Mouse (Mus musculus): ENCODE measurements around the gene Jmjd1c.

The Jmjd1c gene

GRCm38 (mm10) chr10:67137437-67137836 lies 41.5 kb downstream of the Jmjd1c start:
- DNase-seq, result no peak

- DNase-seq, result no peak
Observed at GRCm38 (mm10) chr10:67143661-67144060, 47.7 kb downstream of the Jmjd1c start.

GRCm38 (mm10) chr10:67144269-67144668 lies 48.3 kb downstream of the Jmjd1c start:
- DNase-seq, result no peak

- DNase-seq, result no peak
Observed at GRCm38 (mm10) chr10:67145623-67146022, 49.7 kb downstream of the Jmjd1c start.

GRCm38 (mm10) chr10:67151766-67152165 lies 55.8 kb downstream of the Jmjd1c start:
- no peak for DNase-seq

GRCm38 (mm10) chr10:67154647-67155046 lies 58.7 kb downstream of the Jmjd1c start:
- peak; percentile 18 for DNase-seq

GRCm38 (mm10) chr10:67174049-67174448 lies 78.1 kb downstream of the Jmjd1c start:
- DNase-seq, result no peak

- no peak for DNase-seq
Observed at GRCm38 (mm10) chr10:67176031-67176430, 80.1 kb downstream of the Jmjd1c start.

- no peak for DNase-seq
Observed at GRCm38 (mm10) chr10:67176932-67177331, 81.0 kb downstream of the Jmjd1c start.

GRCm38 (mm10) chr10:67177410-67177809 lies 81.5 kb downstream of the Jmjd1c start:
- DNase-seq, result no peak

GRCm38 (mm10) chr10:67180021-67180420 lies 84.1 kb downstream of the Jmjd1c start:
- DNase-seq, result no peak

- no peak for DNase-seq
Observed at GRCm38 (mm10) chr10:67180799-67181198, 84.9 kb downstream of the Jmjd1c start.

- no peak for DNase-seq
Observed at GRCm38 (mm10) chr10:67182651-67183050, 86.7 kb downstream of the Jmjd1c start.

- DNase-seq, result no peak
Observed at GRCm38 (mm10) chr10:67183086-67183485, 87.2 kb downstream of the Jmjd1c start.

- DNase-seq, result no peak
Observed at GRCm38 (mm10) chr10:67184441-67185070, 88.6 kb downstream of the Jmjd1c start.

GRCm38 (mm10) chr10:67185491-67186081 lies 89.7 kb downstream of the Jmjd1c start:
- peak; percentile 73 for DNase-seq

- DNase-seq, result no peak
Observed at GRCm38 (mm10) chr10:67186489-67186888, 90.6 kb downstream of the Jmjd1c start.

GRCm38 (mm10) chr10:67187001-67187453 lies 91.1 kb downstream of the Jmjd1c start:
- DNase-seq, result no peak

GRCm38 (mm10) chr10:67187952-67188351 lies 92.0 kb downstream of the Jmjd1c start:
- DNase-seq, result no peak

- no peak for DNase-seq
Observed at GRCm38 (mm10) chr10:67189057-67189456, 93.1 kb downstream of the Jmjd1c start.

- DNase-seq, result peak; percentile 49
Observed at GRCm38 (mm10) chr10:67190261-67190660, 94.3 kb downstream of the Jmjd1c start.

GRCm38 (mm10) chr10:67192366-67192765 lies 96.4 kb downstream of the Jmjd1c start:
- DNase-seq, result no peak

- no peak for DNase-seq
Observed at GRCm38 (mm10) chr10:67193003-67193652, 97.2 kb downstream of the Jmjd1c start.

- no peak for DNase-seq
Observed at GRCm38 (mm10) chr10:67194046-67194445, 98.1 kb downstream of the Jmjd1c start.

Measured in cerebellum, adult 11 months (tissue).